Comparison of ENCODE assay signal across 9 mouse cellular contexts in genomic region chr4:149564452-149565407, GRCm38 (mm10). TPM values are rescaled to one million over a fixed set of nuclear protein-coding genes. Genes with fewer than 3 reads are reported as not detected.
DNase-seq lines count a peak whose midpoint lies in the region; ATAC-seq and TF ChIP-seq lines count a peak whose summit lies in the region.
"Had no signal": no experiment of that assay in that cellular context is flagged by ENCODE, and none has a peak within 500 bp of the region (broad histone marks: within the 10 kb centered on the region; RNA-seq: fewer than 3 reads in every experiment).

No protein-coding gene starts in this region.

- H3K9ac ChIP-seq in MEL (ENCODE audit: control insufficient read depth, low read depth, low read length, poor library complexity, severe bottlenecking) = no peak overlapping the region
- peak overlapping the region; percentile 21; the same call in 1 of the 2 replicates for H3K9ac ChIP-seq in forebrain, embryonic 14.5 days (ENCODE audit: low read length)
- H3K9ac ChIP-seq in stomach, embryonic 16.5 days (ENCODE audit: low read length) = peak overlapping the region; percentile 39

- TF ChIP-seq POLR2A in MEL (IDR thresholded peaks at IDR 0.05; ENCODE audit: control insufficient read depth in 1 of 2, insufficient read depth in 1 of 2, low read depth in 1 of 2, low read length in 2 of 2, poor library complexity in 1 of 2) = no peak
- TF ChIP-seq POLR2A in brain, embryonic 14.5 days (IDR thresholded peaks at IDR 0.05; ENCODE audit: borderline replicate concordance, extremely low read depth, insufficient read depth, insufficient read length, poor library complexity, severe bottlenecking) = no peak

- TF ChIP-seq EP300 in MEL (IDR thresholded peaks at IDR 0.05; ENCODE audit: low read depth in 1 of 2, low read length in 2 of 2) = no peak

- H3K4me1 ChIP-seq in MEL (ENCODE audit: control insufficient read depth in 1 of 2, insufficient read depth in 2 of 2, low read length in 2 of 2) = no peaks in the 10 kb centered on the region
- peaks cover 19% of the 10 kb centered on the region for H3K4me1 ChIP-seq in forebrain, embryonic 14.5 days (ENCODE audit: control insufficient read depth, insufficient read depth, low read length)
- H3K4me1 ChIP-seq in stomach, embryonic 16.5 days (ENCODE audit: control insufficient read depth, insufficient read depth, low read length) = peaks cover 48% of the 10 kb centered on the region

- 53% methylated on average over 20 of the region's 20 CpGs for WGBS in forebrain, embryonic 14.5 days
- 35% methylated on average over 20 of the region's 20 CpGs for WGBS in stomach, embryonic 16.5 days

- peak; percentile 37 for ATAC-seq in forebrain, embryonic 14.5 days
- peak; percentile 86 for ATAC-seq in stomach, embryonic 16.5 days (ENCODE audit: insufficient read depth, low FRiP score)

- no peak for TF ChIP-seq RAD21 in MEL (IDR thresholded peaks at IDR 0.05; ENCODE audit: low read depth, low read length)

- no peaks in the 10 kb centered on the region for H3K27me3 ChIP-seq in MEL (ENCODE audit: control insufficient read depth in 1 of 2, insufficient read depth in 2 of 2, low read length in 2 of 2)
- H3K27me3 ChIP-seq in forebrain, embryonic 14.5 days (replicated peaks; ENCODE audit: control insufficient read depth, insufficient read depth, low read length) = no peaks in the 10 kb centered on the region
- no peaks in the 10 kb centered on the region for H3K27me3 ChIP-seq in stomach, embryonic 16.5 days (ENCODE audit: control insufficient read depth, insufficient read depth, low read length)

- TF ChIP-seq CTCF in MEL (IDR thresholded peaks at IDR 0.05 in 2 of 3, conservative IDR thresholded peaks at IDR 0.05 in 1 of 3; ENCODE audit: control insufficient read depth in 1 of 3, insufficient read depth in 1 of 3, low read depth in 2 of 3, low read length in 3 of 3, poor library complexity in 1 of 3, severe bottlenecking in 1 of 3) = no peak
- peak; percentile 53 for TF ChIP-seq CTCF in brain, embryonic 14.5 days (IDR thresholded peaks at IDR 0.05; ENCODE audit: borderline replicate concordance, extremely low read depth, insufficient read depth, insufficient read length)
- peak; percentile 67 for TF ChIP-seq CTCF in layer of hippocampus, adult 2 months (conservative IDR thresholded peaks at IDR 0.05)

- H3K36me3 ChIP-seq in MEL (ENCODE audit: control insufficient read depth in 1 of 2, insufficient read depth in 2 of 2, low read length in 2 of 2) = no peaks in the 10 kb centered on the region
- 0 out of 2 replicates have a peak, but pooled peaks cover 9% of the 10 kb centered on the region for H3K36me3 ChIP-seq in forebrain, embryonic 14.5 days (ENCODE audit: control insufficient read depth, insufficient read depth, low read length)
- peaks cover 4% of the 10 kb centered on the region; the same call in 1 of the 2 replicates for H3K36me3 ChIP-seq in stomach, embryonic 16.5 days (ENCODE audit: control insufficient read depth, insufficient read depth, low read length)

- H3K9me3 ChIP-seq in MEL (replicated peaks; ENCODE audit: insufficient read depth, low read length) = no peaks in the 10 kb centered on the region
- H3K9me3 ChIP-seq in forebrain, embryonic 14.5 days (replicated peaks; ENCODE audit: control insufficient read depth, low read length) = no peaks in the 10 kb centered on the region
- no peaks in the 10 kb centered on the region for H3K9me3 ChIP-seq in stomach, embryonic 16.5 days (replicated peaks; ENCODE audit: control insufficient read depth, low read length)
- H3K9me3 ChIP-seq: megakaryocyte, embryonic 14.5 days had no signal

- no peak overlapping the region for H3K4me3 ChIP-seq in MEL (ENCODE audit: control insufficient read depth in 1 of 2, insufficient read depth in 1 of 2, low read depth in 2 of 2, low read length in 2 of 2)
- no peak overlapping the region for H3K4me3 ChIP-seq in forebrain, embryonic 14.5 days (ENCODE audit: low read depth, low read length)
- H3K4me3 ChIP-seq in layer of hippocampus, adult 2 months = no peak overlapping the region
- peak overlapping the region; percentile 13 for H3K4me3 ChIP-seq in stomach, embryonic 16.5 days (replicated peaks; ENCODE audit: low read length)
- H3K4me3 ChIP-seq: megakaryocyte, embryonic 14.5 days had no signal

- H3K79me2 ChIP-seq in MEL (ENCODE audit: control insufficient read depth, insufficient read depth, low read length, poor library complexity) = no peaks in the 10 kb centered on the region

- H3K27ac ChIP-seq in MEL (ENCODE audit: control insufficient read depth, low read depth, low read length) = no peak overlapping the region
- H3K27ac ChIP-seq in forebrain, embryonic 14.5 days (ENCODE audit: low read depth, low read length) = peak overlapping the region; percentile 91; the same call in 1 of the 2 replicates
- H3K27ac ChIP-seq in layer of hippocampus, adult 2 months = peak overlapping the region; percentile 88
- peak overlapping the region; percentile 82 for H3K27ac ChIP-seq in stomach, embryonic 16.5 days (ENCODE audit: low read length)

- peak overlapping the region; percentile 30 for H3K4me2 ChIP-seq in forebrain, embryonic 14.5 days (ENCODE audit: low read length)
- H3K4me2 ChIP-seq in stomach, embryonic 16.5 days (ENCODE audit: low read depth, low read length) = peak overlapping the region; percentile 48

- peak; percentile 25 for DNase-seq in MEL (ENCODE audit: low read depth, low spot score)
- peak; percentile 92 for DNase-seq in brain, embryonic 14.5 days (ENCODE audit: low read depth)
- peak; percentile 89 for DNase-seq in forebrain, embryonic 14.5 days (ENCODE audit: low spot score)
- DNase-seq in heart, postnatal 4 days = peak; percentile 88
- peak in 1 of 2 experiments; percentile 60 for DNase-seq in layer of hippocampus, adult 2 months (ENCODE audit: low spot score in 2 of 2)
- DNase-seq in lung, postnatal 4 days = peak; percentile 87 to 91
- DNase-seq in spleen, postnatal 36 days (ENCODE audit: low spot score in 2 of 2) = no peak

TF ChIP-seq in MEL, 35 proteins besides CTCF, POLR2A, EP300 and RAD21:
- TF ChIP-seq TCF12 (IDR thresholded peaks at IDR 0.05; ENCODE audit: low read depth, low read length) (no peak), SIN3A (IDR thresholded peaks at IDR 0.05; ENCODE audit: low read length) (no peak), MXI1 (IDR thresholded peaks at IDR 0.05; ENCODE audit: low read depth, low read length) (no peak), POLR2AphosphoS2 (IDR thresholded peaks at IDR 0.05; ENCODE audit: low read length) (no peak), SMC3 (IDR thresholded peaks at IDR 0.05; ENCODE audit: low read depth, low read length) (no peak), MEF2A (IDR thresholded peaks at IDR 0.05; ENCODE audit: extremely low read depth, insufficient replicate concordance, low read depth, low read length, poor library complexity, severe bottlenecking) (no peak)

RNA-seq across cellular contexts. Expression of gene Clstn1, which starts 21.5 kb away (rescaled TPM):
- 19.3 and 26.6 TPM in 2 replicates for total RNA-seq in MEL (2012; rRNA removed)
- 1 to 10 TPM in 1 of 2 experiments, not detected in 1; 6.1 TPM for polyA plus RNA-seq in MEL (2012; ENCODE audit: insufficient read depth in 1 of 2, insufficient read length in 2 of 2, low read depth in 1 of 2, low replicate concordance in 2 of 2, missing spikeins in 1 of 2)
- polyA plus RNA-seq in brain, embryonic 14.5 days (2012; rRNA removed) = 51.4 and 145 TPM in 2 replicates
- polyA plus RNA-seq in forebrain, embryonic 14.5 days (2014; fragmentation: Nextera tagmentation; extraction: Ambion mirVana) = 36.1 and 42.4 TPM in 2 replicates
- 10 to 100 TPM; 66.8 to 73.7 TPM for total RNA-seq in heart, postnatal 4 days (2021)
- total RNA-seq in layer of hippocampus, adult 2 months (2021) = 100 to 1,000 TPM; 748 to 817 TPM
- polyA plus RNA-seq in stomach, embryonic 16.5 days (2015; fragmentation: Nextera tagmentation; extraction: Ambion mirVana) = 14.7 and 14.9 TPM in 2 replicates

RNA-seq across cellular contexts. Expression of gene Ctnnbip1, which starts 46.7 kb away (rescaled TPM):
- 10.8 and 12.7 TPM in 2 replicates for total RNA-seq in MEL (2012; rRNA removed)
- polyA plus RNA-seq in MEL (2012; ENCODE audit: insufficient read depth in 1 of 2, insufficient read length in 2 of 2, low read depth in 1 of 2, low replicate concordance in 2 of 2, missing spikeins in 1 of 2) = 10 to 100 TPM in 1 of 2 experiments, not detected in 1; 20.2 TPM
- polyA plus RNA-seq in brain, embryonic 14.5 days (2012; rRNA removed) = 59.0 and 62.8 TPM in 2 replicates
- polyA plus RNA-seq in forebrain, embryonic 14.5 days (2014; fragmentation: Nextera tagmentation; extraction: Ambion mirVana) = 95.2 and 99.1 TPM in 2 replicates
- total RNA-seq in heart, postnatal 4 days (2021) = 10 to 100 TPM; 60.5 to 66.4 TPM
- 10 to 100 TPM; 32.2 to 34.4 TPM for total RNA-seq in layer of hippocampus, adult 2 months (2021)
- polyA plus RNA-seq in stomach, embryonic 16.5 days (2015; fragmentation: Nextera tagmentation; extraction: Ambion mirVana) = 56.2 and 57.3 TPM in 2 replicates

Comparison
In these comparisons a context has a peak if more than half of its experiments do, and no peak if none do; other contexts are left out.
1. DNase-seq: peak in MEL (single experiment), brain, embryonic 14.5 days (single experiment), forebrain, embryonic 14.5 days (single experiment), heart, postnatal 4 days (single experiment) and lung, postnatal 4 days (2 of 2); none in spleen, postnatal 36 days (0 of 2).
2. CTCF ChIP-seq: peak in brain, embryonic 14.5 days (single experiment) and layer of hippocampus, adult 2 months (single experiment); none in MEL (0 of 3).